Mouse (Mus musculus) ES-E14 (cell line): ENCODE measurements around the gene Baiap2l1.

Experiments
- CHD2 ChIP-seq: IDR thresholded peaks from 2 replicates; pipeline ENCODE4 v1.6.1; 2014; ENCODE audit warnings: mild to moderate bottlenecking, low read depth, low read length, inconsistent platforms
- MAFK ChIP-seq: IDR thresholded peaks from 2 replicates; pipeline ENCODE4 v1.6.1; 2014; ENCODE audit warnings: mild to moderate bottlenecking, low read depth, low read length, inconsistent platforms; ENCODE audit not compliant: insufficient read depth
- ZC3H11A ChIP-seq: IDR thresholded peaks from 2 replicates; pipeline ENCODE4 v1.6.1; 2012; ENCODE audit warnings: low read depth, mild to moderate bottlenecking, inconsistent platforms, low read length, borderline replicate concordance
- ZNF384 ChIP-seq: IDR thresholded peaks from 2 replicates; pipeline ENCODE4 v1.6.1; 2012; ENCODE audit warnings: low read depth, low read length, inconsistent platforms

GRCm38 (mm10) chr5:144222811-144223502 lies 135.0 kb downstream of the Baiap2l1 start:
- TF ChIP-seq ZNF384 (no peak), CHD2 (no peak), MAFK (no peak), ZC3H11A (no peak)
